Mouse (Mus musculus): ENCODE measurements around the gene Mrpl30. TPM values are rescaled to one million over a fixed set of nuclear protein-coding genes. Genes with fewer than 3 reads are reported as not detected.

Mrpl30 gene
- polyA plus RNA-seq, 1 experiment from 2014 or later, result 236 TPM

DNA sequence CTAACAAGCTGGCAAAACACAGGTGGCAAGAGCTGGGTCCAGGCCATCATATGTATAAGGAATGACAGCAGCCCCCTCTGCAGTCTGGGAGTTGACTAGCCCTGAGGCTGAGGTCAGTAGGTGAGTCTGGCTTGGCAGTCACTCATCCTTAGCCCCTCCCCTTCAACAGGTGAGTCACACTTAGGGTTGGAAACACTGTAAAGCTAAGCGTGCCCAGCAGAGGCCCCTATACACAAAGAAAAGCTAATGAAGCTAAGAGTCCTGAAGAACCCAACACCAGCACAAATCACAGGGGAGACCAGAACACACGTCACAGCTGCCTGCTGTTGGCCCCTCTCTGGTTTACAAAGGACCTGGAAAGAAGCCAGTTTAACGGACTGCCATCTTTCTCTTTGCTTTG, 41.5 kb downstream of the Mrpl30 start:
- DNase-seq (ENCODE audit: low spot score) (peak; percentile 81), ATAC-seq (ENCODE audit: low FRiP score, low TSS enrichment) (peak; percentile 93)
- Histone ChIP-seq H3K9ac (ENCODE audit: low read length) (no peak overlapping the region), H3K36me3 (ENCODE audit: control insufficient read depth, insufficient read depth, low read length) (no peaks in the 10 kb centered on the region), H3K4me3 (ENCODE audit: low read depth, low read length) (no peak overlapping the region), H3K27me3 (ENCODE audit: control insufficient read depth, insufficient read depth, low read length) (no peaks in the 10 kb centered on the region), H3K4me2 (replicated peaks; ENCODE audit: low read depth) (no peak overlapping the region), H3K27ac (replicated peaks) (no peak overlapping the region), H3K9me3 (ENCODE audit: control insufficient read depth, low read length) (no peaks in the 10 kb centered on the region), H3K4me1 (replicated peaks; ENCODE audit: control insufficient read depth, insufficient read depth) (no peaks in the 10 kb centered on the region)
- TF ChIP-seq CTCF (IDR thresholded peaks at IDR 0.05; ENCODE audit: low read depth) (peak; percentile 68), EP300 (optimal IDR thresholded peaks at IDR 0.05) (no peak)
- 11% methylated on average over 3 of the region's 3 CpGs for WGBS

Other genes starting within 250 kb of the Mrpl30 start
- 7.5 and 8.5 TPM in 2 replicates for gene 2010300C02Rik, start 170.4 kb upstream of the Mrpl30 start, polyA plus RNA-seq (2015; fragmentation: Nextera tagmentation; extraction: Ambion mirVana)
- gene Tsga10, start 24.0 kb upstream of the Mrpl30 start, polyA plus RNA-seq (2015; fragmentation: Nextera tagmentation; extraction: Ambion mirVana), result 2.1 and 2.2 TPM in 2 replicates
- gene Lipt1, start 18.7 kb upstream of the Mrpl30 start, polyA plus RNA-seq (2015; fragmentation: Nextera tagmentation; extraction: Ambion mirVana), result 6.6 and 7.1 TPM in 2 replicates
- gene Mitd1, start 66 bp upstream of the Mrpl30 start, polyA plus RNA-seq (2015; fragmentation: Nextera tagmentation; extraction: Ambion mirVana), result 21.5 and 22.7 TPM in 2 replicates
- not detected in 2 replicates for gene Lyg2, start 26.0 kb downstream of the Mrpl30 start, polyA plus RNA-seq (2015; fragmentation: Nextera tagmentation; extraction: Ambion mirVana)
- 298 and 319 TPM in 2 replicates for gene Lyg1, start 67.3 kb downstream of the Mrpl30 start, polyA plus RNA-seq (2015; fragmentation: Nextera tagmentation; extraction: Ambion mirVana)
- gene Txndc9, start 107.4 kb downstream of the Mrpl30 start, polyA plus RNA-seq (2015; fragmentation: Nextera tagmentation; extraction: Ambion mirVana), result 116 and 119 TPM in 2 replicates
- 15.6 and 17.7 TPM in 2 replicates for gene Eif5b, start 107.5 kb downstream of the Mrpl30 start, polyA plus RNA-seq (2015; fragmentation: Nextera tagmentation; extraction: Ambion mirVana)
- gene Rev1, start 239.3 kb downstream of the Mrpl30 start, polyA plus RNA-seq (2015; fragmentation: Nextera tagmentation; extraction: Ambion mirVana), result 8.4 and 8.5 TPM in 2 replicates

All from stomach, postnatal 0 days (tissue).